21 mouse cellular contexts compared by ENCODE assay signal in the genomic region with DNA sequence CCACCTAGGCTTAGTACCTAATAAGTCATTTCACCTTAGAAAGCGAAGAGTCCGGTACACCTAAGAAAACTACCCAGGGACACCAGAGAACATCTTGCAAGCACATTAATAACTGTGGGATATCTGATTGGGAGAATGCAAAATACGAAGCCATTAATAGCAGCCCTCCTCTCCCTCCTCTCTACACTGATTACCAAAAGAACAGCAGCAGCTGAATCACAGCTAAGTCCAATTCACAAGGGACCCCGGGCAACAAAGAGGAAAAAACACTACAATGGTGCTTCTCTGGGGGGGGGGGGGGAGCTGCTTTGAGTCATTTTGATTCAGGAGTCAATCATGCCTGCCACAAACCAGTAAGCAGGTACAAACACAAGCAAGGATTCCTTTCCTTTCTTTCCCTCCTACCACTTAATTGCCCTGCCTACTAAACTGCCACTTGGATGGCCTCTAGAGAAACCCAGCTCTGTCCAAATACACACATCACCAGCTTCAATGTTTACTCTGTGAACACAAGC.
A peak's percentile ranks its signal among the peaks of the same experiment; 100 is the strongest.
DNase-seq lines count a peak whose midpoint lies in the region; ATAC-seq and TF ChIP-seq lines count a peak whose summit lies in the region.
"Had no signal": no experiment of that assay in that cellular context is flagged by ENCODE, and none has a peak within 500 bp of the region (broad histone marks: within the 10 kb centered on the region; RNA-seq: fewer than 3 reads in every experiment).

No protein-coding gene starts in this region.

- TF ChIP-seq POLR2A in kidney, adult 2 months (IDR thresholded peaks at IDR 0.05; ENCODE audit: low read depth, low read length), result no peak

- no peaks in the 10 kb centered on the region for H3K36me3 ChIP-seq in kidney, postnatal 0 days (ENCODE audit: insufficient read depth, low read length)
- no peaks in the 10 kb centered on the region for H3K36me3 ChIP-seq in kidney, adult 2 months (ENCODE audit: control insufficient read depth, insufficient read depth, low read length)
- no peaks in the 10 kb centered on the region for H3K36me3 ChIP-seq in forebrain, embryonic 13.5 days (ENCODE audit: poor library complexity, severe bottlenecking)
- H3K36me3 ChIP-seq in midbrain, embryonic 15.5 days (replicated peaks), result no peaks in the 10 kb centered on the region
- H3K36me3 ChIP-seq: embryonic facial prominence, embryonic 12.5 days; intestine, embryonic 15.5 days; limb, embryonic 10.5 days had no signal

- no peak overlapping the region for H3K4me2 ChIP-seq in kidney, postnatal 0 days (ENCODE audit: low read length)
- peak overlapping the region; percentile 20; the same call in 1 of the 2 replicates for H3K4me2 ChIP-seq in forebrain, embryonic 13.5 days
- no peak overlapping the region for H3K4me2 ChIP-seq in midbrain, embryonic 15.5 days
- H3K4me2 ChIP-seq: embryonic facial prominence, embryonic 12.5 days; intestine, embryonic 15.5 days had no signal

- 63% methylated on average over 4 of the region's 4 CpGs for WGBS in kidney, postnatal 0 days
- 70% methylated on average over 4 of the region's 4 CpGs for WGBS in kidney, adult 2 months
- 21% methylated on average over 4 of the region's 4 CpGs for WGBS in forebrain, embryonic 13.5 days
- 20% methylated on average over 4 of the region's 4 CpGs for WGBS in midbrain, embryonic 15.5 days

- H3K4me3 ChIP-seq in kidney, postnatal 0 days (replicated peaks; ENCODE audit: low read depth, low read length), result no peak overlapping the region
- H3K4me3 ChIP-seq in kidney, adult 2 months (ENCODE audit: insufficient read depth, low read depth, low read length), result no peak overlapping the region
- no peak overlapping the region for H3K4me3 ChIP-seq in forebrain, embryonic 13.5 days
- no peak overlapping the region for H3K4me3 ChIP-seq in midbrain, embryonic 15.5 days
- H3K4me3 ChIP-seq: embryonic facial prominence, embryonic 12.5 days; erythroblast, embryonic 14.5 days; heart, adult 2 months; intestine, embryonic 15.5 days; limb, embryonic 10.5 days had no signal

- no peak for ATAC-seq in kidney, postnatal 0 days (replicated peaks; ENCODE audit: low FRiP score, low read depth)
- peak; percentile 30; the same call in 1 of the 2 replicates for ATAC-seq in forebrain, embryonic 13.5 days
- no peak for ATAC-seq in midbrain, embryonic 15.5 days (replicated peaks)
- ATAC-seq: activated CD4-positive, CD25-positive, alpha-beta regulatory T cell, adult 4 months; CD4-positive, CD25-positive, alpha-beta regulatory T cell, adult 4 months; intestine, embryonic 15.5 days had no signal

- no peak overlapping the region for H3K9ac ChIP-seq in kidney, postnatal 0 days (ENCODE audit: low read depth, low read length)
- no peak overlapping the region for H3K9ac ChIP-seq in forebrain, embryonic 13.5 days
- no peak overlapping the region for H3K9ac ChIP-seq in midbrain, embryonic 15.5 days
- H3K9ac ChIP-seq: embryonic facial prominence, embryonic 12.5 days; intestine, embryonic 15.5 days had no signal

- peak; percentile 31 for DNase-seq in embryo, embryonic 11 days
- no peak for DNase-seq in embryo, embryonic 10 days (ENCODE audit: low spot score)
- peak; percentile 28 for DNase-seq in kidney, postnatal 0 days (ENCODE audit: low spot score)
- DNase-seq in kidney, adult 2 months, result no peak
- DNase-seq in lung, postnatal 14 days, result no peak
- DNase-seq: adrenal gland, postnatal 10 days; cerebellum, adult 11 months; cerebellum, postnatal 10 days; gastrocnemius, postnatal 25 days; heart, adult 2 months; heart, postnatal 4 days; lung, adult 18-20 months; thymus, postnatal 14 days had no signal

- H3K27ac ChIP-seq in kidney, postnatal 0 days, result no peak overlapping the region
- no peak overlapping the region for H3K27ac ChIP-seq in kidney, adult 2 months (ENCODE audit: insufficient read depth, low read depth, low read length)
- peak overlapping the region; percentile 46 for H3K27ac ChIP-seq in forebrain, embryonic 13.5 days
- H3K27ac ChIP-seq in midbrain, embryonic 15.5 days, result 0 out of 2 replicates have a peak overlapping the region, but pooled peaks have one; percentile 20
- H3K27ac ChIP-seq: embryonic facial prominence, embryonic 12.5 days; heart, adult 2 months; intestine, embryonic 15.5 days; limb, embryonic 10.5 days had no signal

- no peaks in the 10 kb centered on the region for H3K4me1 ChIP-seq in kidney, postnatal 0 days (replicated peaks; ENCODE audit: insufficient read depth, low read length)
- no peaks in the 10 kb centered on the region for H3K4me1 ChIP-seq in kidney, adult 2 months (ENCODE audit: control insufficient read depth, insufficient read depth, low read length)
- peaks cover 55% of the 10 kb centered on the region for H3K4me1 ChIP-seq in forebrain, embryonic 13.5 days
- H3K4me1 ChIP-seq in midbrain, embryonic 15.5 days, result peaks cover 33% of the 10 kb centered on the region

- TF ChIP-seq CTCF in kidney, postnatal 0 days (IDR thresholded peaks at IDR 0.05; ENCODE audit: low read depth), result no peak
- TF ChIP-seq CTCF in kidney, adult 2 months (conservative IDR thresholded peaks at IDR 0.05; ENCODE audit: insufficient read depth, insufficient read length, low read depth, low read length), result no peak

- H3K27me3 ChIP-seq in kidney, postnatal 0 days (ENCODE audit: insufficient read depth, low read length), result no peaks in the 10 kb centered on the region
- H3K27me3 ChIP-seq in kidney, adult 2 months (replicated peaks; ENCODE audit: control insufficient read depth, insufficient read depth, low read length), result no peaks in the 10 kb centered on the region; the same call in 1 of the 2 replicates
- H3K27me3 ChIP-seq in forebrain, embryonic 13.5 days, result no peaks in the 10 kb centered on the region
- H3K27me3 ChIP-seq in midbrain, embryonic 15.5 days (replicated peaks), result no peaks in the 10 kb centered on the region
- H3K27me3 ChIP-seq: embryonic facial prominence, embryonic 12.5 days; intestine, embryonic 15.5 days had no signal

- no peaks in the 10 kb centered on the region for H3K9me3 ChIP-seq in kidney, postnatal 0 days (replicated peaks; ENCODE audit: low read length)
- no peaks in the 10 kb centered on the region for H3K9me3 ChIP-seq in forebrain, embryonic 13.5 days (replicated peaks)
- H3K9me3 ChIP-seq in midbrain, embryonic 15.5 days, result no peaks in the 10 kb centered on the region
- H3K9me3 ChIP-seq: embryonic facial prominence, embryonic 12.5 days; intestine, embryonic 15.5 days; limb, embryonic 10.5 days had no signal

Comparison
In these comparisons a context has a peak if more than half of its experiments do, and no peak if none do; other contexts are left out.
1. DNase-seq: peak in embryo, embryonic 11 days (single experiment) and kidney, postnatal 0 days (single experiment); none in embryo, embryonic 10 days (single experiment), kidney, adult 2 months (single experiment) and lung, postnatal 14 days (single experiment).
2. H3K27ac ChIP-seq: peak in forebrain, embryonic 13.5 days (single experiment) and midbrain, embryonic 15.5 days (single experiment); none in kidney, postnatal 0 days (single experiment) and kidney, adult 2 months (single experiment).